Mouse (Mus musculus) cerebellum, adult 2 months (tissue): ENCODE measurements around the gene Rbfox1. TPM values are rescaled to one million over a fixed set of nuclear protein-coding genes. Genes with fewer than 3 reads are reported as not detected.

Experiments
- DNase-seq, 2 experiments: peaks; one replicate each; pipeline ENCODE4 v3.0.0; 2021
- H3K27ac ChIP-seq: fragments of 200-500 bp; 2 replicates; pipeline ENCODE4 v1.5.1; 2012; ENCODE audit warnings: low read length, control low read depth, inconsistent platforms; ENCODE audit not compliant: insufficient read depth
- H3K27me3 ChIP-seq: fragments of 200-500 bp; 2 replicates; pipeline ENCODE4 v1.6.1; 2012; ENCODE audit warnings: inconsistent platforms, mild to moderate bottlenecking, low read length, moderate library complexity; ENCODE audit not compliant: control insufficient read depth, insufficient read depth
- H3K4me1 ChIP-seq: fragments of 200-500 bp; 2 replicates; pipeline ENCODE4 v1.6.1; 2011; ENCODE audit warnings: low read length; ENCODE audit not compliant: control insufficient read depth, insufficient read depth
- H3K4me3 ChIP-seq: fragments of 200-500 bp; replicated peaks from 2 replicates; pipeline ENCODE3; 2011; ENCODE audit warnings: mild to moderate bottlenecking, low read depth, low read length, control low read depth; ENCODE audit not compliant: insufficient read depth
- CTCF ChIP-seq: fragments of 200-500 bp; IDR thresholded peaks from 2 replicates; pipeline ENCODE4 v1.5.1; 2011; ENCODE audit warnings: low read depth, mild to moderate bottlenecking, control low read depth, low read length, moderate library complexity, borderline replicate concordance; ENCODE audit not compliant: insufficient read depth
- POLR2A ChIP-seq: fragments of 200-500 bp; IDR thresholded peaks from 2 replicates; pipeline ENCODE4 v1.6.1; 2011; ENCODE audit warnings: low read length, control low read depth, borderline replicate concordance; ENCODE audit not compliant: insufficient read depth
- WGBS: fragments of 180-500 bp; shearing (Covaris S2); methylation state at CpG from one replicate; pipeline ENCODE4 v1.1.7; 2018; 5-methylcytosine and 5-hydroxymethylcytosine counted together
- polyA plus RNA-seq: library from polyadenylated mRNA; depleted of rRNA; stranded (reverse); fragments of >200 nt; gene quantifications from 2 replicates; pipeline ENCODE4 v1.2.3, GENCODE M21; 2012

The Rbfox1 gene
- polyA plus RNA-seq, 1 experiment, result 132 TPM

GRCm38 (mm10) chr16:6821741-6822140 lies 936.6 kb downstream of the Rbfox1 start:
- Histone ChIP-seq H3K4me1 (peaks cover 7% of the 10 kb centered on the region; the same call in 1 of the 2 replicates), H3K27ac (no peak overlapping the region), H3K4me3 (no peak overlapping the region), H3K27me3 (no peaks in the 10 kb centered on the region)
- no peak for DNase-seq
- no peak for TF ChIP-seq POLR2A
- TF ChIP-seq CTCF, result no peak
- WGBS, result 40% methylated on average over 1 of the region's 1 CpGs

GRCm38 (mm10) chr16:6829892-6830524 lies 944.9 kb downstream of the Rbfox1 start:
- Histone ChIP-seq H3K27me3 (no peaks in the 10 kb centered on the region), H3K27ac (no peak overlapping the region), H3K4me1 (peaks cover 6% of the 10 kb centered on the region), H3K4me3 (no peak overlapping the region)
- DNase-seq, result no peak
- 96% methylated on average over 6 of the region's 6 CpGs for WGBS
- TF ChIP-seq POLR2A (no peak), CTCF (no peak)

- TF ChIP-seq CTCF, result no peak
- TF ChIP-seq POLR2A, result no peak
- peak; percentile 66 to 76 for DNase-seq
Observed at GRCm38 (mm10) chr16:6833486-6833885, 948.3 kb downstream of the Rbfox1 start.

GRCm38 (mm10) chr16:6835051-6835450 lies 949.9 kb downstream of the Rbfox1 start:
- Histone ChIP-seq H3K4me1 (peaks cover 14% of the 10 kb centered on the region), H3K27ac (no peak overlapping the region), H3K27me3 (no peaks in the 10 kb centered on the region), H3K4me3 (no peak overlapping the region)
- DNase-seq, result no peak
- 55% methylated on average over 5 of the region's 5 CpGs for WGBS
- TF ChIP-seq POLR2A, result no peak
- no peak for TF ChIP-seq CTCF

More at GRCm38 (mm10) chr16:6833486-6833885, 948.3 kb downstream of the Rbfox1 start:
- H3K4me1 ChIP-seq, result peaks cover 10% of the 10 kb centered on the region
- no peaks in the 10 kb centered on the region for H3K27me3 ChIP-seq
- no peak overlapping the region for H3K4me3 ChIP-seq
- H3K27ac ChIP-seq, result no peak overlapping the region

GRCm38 (mm10) chr16:6839299-6839995 lies 954.3 kb downstream of the Rbfox1 start:
- Histone ChIP-seq H3K27ac (no peak overlapping the region), H3K4me3 (no peak overlapping the region), H3K27me3 (no peaks in the 10 kb centered on the region), H3K4me1 (peaks cover 8% of the 10 kb centered on the region)
- 38% methylated on average over 15 of the region's 15 CpGs for WGBS
- TF ChIP-seq CTCF, result peak; percentile 72
- no peak for TF ChIP-seq POLR2A
- peak; percentile 58 to 65 for DNase-seq

GRCm38 (mm10) chr16:6840007-6840406 lies 954.9 kb downstream of the Rbfox1 start:
- 79% methylated on average over 3 of the region's 3 CpGs for WGBS
- Histone ChIP-seq H3K4me3 (no peak overlapping the region), H3K27ac (no peak overlapping the region), H3K4me1 (peaks cover 7% of the 10 kb centered on the region), H3K27me3 (no peaks in the 10 kb centered on the region)
- no peak for TF ChIP-seq CTCF
- no peak for TF ChIP-seq POLR2A
- no peak for DNase-seq

GRCm38 (mm10) chr16:6840461-6840860 lies 955.3 kb downstream of the Rbfox1 start:
- no peak overlapping the region for H3K4me3 ChIP-seq
- H3K4me1 ChIP-seq, result peaks cover 4% of the 10 kb centered on the region; the same call in 1 of the 2 replicates
- H3K27me3 ChIP-seq, result no peaks in the 10 kb centered on the region
- no peak for TF ChIP-seq POLR2A
- TF ChIP-seq CTCF, result no peak
- no peak for DNase-seq
- no peak overlapping the region for H3K27ac ChIP-seq
- WGBS, result 81% methylated on average over 7 of the region's 7 CpGs
